Mouse (Mus musculus) heart, embryonic 15.5 days (tissue): Measurements from ENCODE around the gene Fam240a. TPM values are rescaled to one million over a fixed set of nuclear protein-coding genes. Genes with fewer than 3 reads are reported as not detected.

ENCODE experiments used
- ATAC-seq: fragments of 200-750 bp; cut with Nextera tagmentation; replicated peaks from 2 replicates; pipeline ENCODE4 v1.8.0; 2017; ENCODE audit warnings: low read depth, moderate TSS enrichment; ENCODE audit not compliant: insufficient number of reproducible peaks, insufficient read depth, low FRiP score
- H3K27ac ChIP-seq: fragments of 300-500 bp; sonication (generic); 2 replicates; pipeline ENCODE4 v1.5.1; 2015; ENCODE audit warnings: mild to moderate bottlenecking, inconsistent platforms
- H3K27me3 ChIP-seq: fragments of 300-500 bp; sonication (generic); 2 replicates; pipeline ENCODE4 v1.6.1; 2015; ENCODE audit warnings: inconsistent platforms
- H3K36me3 ChIP-seq: fragments of 300-500 bp; sonication (generic); 2 replicates; pipeline ENCODE4 v1.6.1; 2015; ENCODE audit warnings: mild to moderate bottlenecking, inconsistent platforms
- H3K4me1 ChIP-seq: fragments of 300-500 bp; sonication (generic); replicated peaks from 2 replicates; pipeline ENCODE4 v1.6.1; 2015; ENCODE audit warnings: inconsistent platforms
- H3K4me2 ChIP-seq: fragments of 300-500 bp; sonication (generic); 2 replicates; pipeline ENCODE4 v1.6.1; 2015; ENCODE audit warnings: inconsistent platforms, mild to moderate bottlenecking, moderate library complexity
- H3K4me3 ChIP-seq: fragments of 300-500 bp; sonication (generic); 2 replicates; pipeline ENCODE4 v1.5.1; 2015; ENCODE audit warnings: mild to moderate bottlenecking, inconsistent platforms
- H3K9ac ChIP-seq: fragments of 300-500 bp; sonication (generic); 2 replicates; pipeline ENCODE4 v1.6.1; 2015; ENCODE audit warnings: mild to moderate bottlenecking, inconsistent platforms
- H3K9me3 ChIP-seq: fragments of 300-500 bp; sonication (generic); replicated peaks from 2 replicates; pipeline ENCODE4 v1.6.1; 2016; ENCODE audit warnings: inconsistent platforms
- WGBS: fragments of 180-500 bp; shearing (Covaris S2); methylation state at CpG from one replicate; pipeline ENCODE4 v1.1.7; 2015; ENCODE audit warnings: mixed read lengths; 5-methylcytosine and 5-hydroxymethylcytosine counted together
- polyA plus RNA-seq: library from polyadenylated mRNA; unstranded; fragments of >200 nt; fragmentation: Nextera tagmentation; extraction: Ambion mirVana; gene quantifications from 2 replicates; pipeline ENCODE4 v1.2.1, GENCODE M21; 2015

Fam240a gene
- polyA plus RNA-seq, 1 experiment from 2014 or later, result not detected

DNA sequence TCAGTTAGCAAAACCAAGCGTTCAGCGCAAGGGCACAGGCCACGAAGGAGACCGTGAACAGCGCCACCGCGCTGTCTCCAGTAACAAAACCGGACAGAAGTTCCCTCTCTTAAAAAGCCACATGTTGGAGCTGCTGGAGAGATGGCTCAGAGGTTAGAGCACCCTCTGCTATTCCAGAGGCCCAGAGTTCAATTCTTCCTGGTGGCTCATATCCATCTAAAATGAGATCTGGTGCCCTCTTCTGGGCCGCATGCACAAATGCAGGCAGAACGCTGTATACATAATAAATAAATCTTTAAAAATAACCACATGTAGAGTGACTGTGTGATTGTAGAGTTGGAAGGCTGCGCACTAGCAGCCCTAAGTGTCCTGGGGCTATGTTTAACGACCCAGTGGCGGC, 27.6 kb upstream of the Fam240a start:
- no peak overlapping the region for H3K9ac ChIP-seq
- WGBS, result 31% methylated on average over 13 of the region's 13 CpGs
- H3K36me3 ChIP-seq, result no peaks in the 10 kb centered on the region
- peaks cover 21% of the 10 kb centered on the region for H3K4me1 ChIP-seq
- H3K27ac ChIP-seq, result no peak overlapping the region
- peaks cover 25% of the 10 kb centered on the region for H3K27me3 ChIP-seq
- H3K4me2 ChIP-seq, result no peak overlapping the region
- no peak for ATAC-seq
- no peaks in the 10 kb centered on the region for H3K9me3 ChIP-seq
- no peak overlapping the region for H3K4me3 ChIP-seq

- H3K4me3 ChIP-seq, result no peak overlapping the region
- H3K9me3 ChIP-seq, result no peaks in the 10 kb centered on the region
- H3K36me3 ChIP-seq, result no peaks in the 10 kb centered on the region
- H3K27ac ChIP-seq, result no peak overlapping the region
- no peak for ATAC-seq
- H3K4me1 ChIP-seq, result no peaks in the 10 kb centered on the region
- no peak overlapping the region for H3K9ac ChIP-seq
- WGBS, result 66% methylated on average over 12 of the region's 12 CpGs
- no peaks in the 10 kb centered on the region for H3K27me3 ChIP-seq
- H3K4me2 ChIP-seq, result no peak overlapping the region
Measured at GRCm38 (mm10) chr9:110937506-110938490, 21.1 kb upstream of the Fam240a start.

DNA sequence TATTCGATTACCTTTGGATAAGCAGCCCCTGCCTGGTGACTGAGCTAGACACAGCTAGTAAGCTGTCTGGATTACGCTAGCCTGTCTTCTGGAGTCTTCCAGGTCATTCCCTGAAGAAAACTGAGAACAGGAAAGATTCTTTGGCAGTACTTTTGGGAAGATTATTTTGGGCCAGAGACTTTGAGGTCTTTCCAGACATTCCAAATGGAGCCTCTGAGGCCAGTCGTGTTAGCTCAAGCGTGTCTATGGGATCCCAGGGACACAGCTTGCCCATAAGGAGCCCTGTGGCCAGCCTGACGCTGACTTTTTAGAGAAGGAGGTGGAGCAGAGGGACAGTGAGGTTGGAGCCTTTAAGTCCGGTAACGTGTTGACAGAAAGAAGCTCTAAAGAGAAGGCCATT, 19.3 kb upstream of the Fam240a start:
- Histone ChIP-seq H3K9me3 (no peaks in the 10 kb centered on the region), H3K4me2 (no peak overlapping the region), H3K27ac (no peak overlapping the region), H3K36me3 (no peaks in the 10 kb centered on the region), H3K4me1 (no peaks in the 10 kb centered on the region), H3K27me3 (no peaks in the 10 kb centered on the region), H3K4me3 (no peak overlapping the region), H3K9ac (no peak overlapping the region)
- ATAC-seq, result no peak
- 81% methylated on average over 7 of the region's 7 CpGs for WGBS

- Histone ChIP-seq H3K4me1 (no peaks in the 10 kb centered on the region), H3K27me3 (no peaks in the 10 kb centered on the region), H3K9me3 (no peaks in the 10 kb centered on the region), H3K4me3 (no peak overlapping the region), H3K9ac (no peak overlapping the region), H3K27ac (no peak overlapping the region), H3K4me2 (no peak overlapping the region), H3K36me3 (no peaks in the 10 kb centered on the region)
- 73% methylated on average over 12 of the region's 12 CpGs for WGBS
- no peak for ATAC-seq
Measured at GRCm38 (mm10) chr9:110933850-110934437, 17.3 kb upstream of the Fam240a start.

DNA sequence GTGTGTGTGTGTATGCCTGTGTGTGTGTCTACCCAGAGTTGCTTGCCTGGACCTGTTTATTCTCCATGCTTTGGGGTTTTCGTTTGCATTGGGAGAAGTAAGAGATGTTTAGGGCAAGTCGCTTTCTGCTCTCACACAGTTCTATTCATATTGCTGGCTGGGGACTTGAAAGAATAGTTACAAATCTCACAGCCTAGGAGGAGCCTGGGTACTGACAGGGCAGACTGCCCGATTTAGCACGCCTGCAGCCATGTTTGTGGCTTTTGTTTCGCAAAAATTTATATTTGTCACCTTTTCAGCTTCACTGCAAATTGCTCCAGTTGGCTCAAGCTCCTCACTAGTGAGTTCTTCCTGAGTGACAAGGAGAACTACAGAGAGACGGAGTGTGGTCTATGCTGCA, 14.9 kb upstream of the Fam240a start:
- Histone ChIP-seq H3K9me3 (no peaks in the 10 kb centered on the region), H3K4me3 (no peak overlapping the region), H3K36me3 (no peaks in the 10 kb centered on the region), H3K4me2 (no peak overlapping the region), H3K4me1 (no peaks in the 10 kb centered on the region), H3K27me3 (no peaks in the 10 kb centered on the region), H3K27ac (no peak overlapping the region), H3K9ac (no peak overlapping the region)
- ATAC-seq, result no peak
- 78% methylated on average over 6 of the region's 6 CpGs for WGBS

DNA sequence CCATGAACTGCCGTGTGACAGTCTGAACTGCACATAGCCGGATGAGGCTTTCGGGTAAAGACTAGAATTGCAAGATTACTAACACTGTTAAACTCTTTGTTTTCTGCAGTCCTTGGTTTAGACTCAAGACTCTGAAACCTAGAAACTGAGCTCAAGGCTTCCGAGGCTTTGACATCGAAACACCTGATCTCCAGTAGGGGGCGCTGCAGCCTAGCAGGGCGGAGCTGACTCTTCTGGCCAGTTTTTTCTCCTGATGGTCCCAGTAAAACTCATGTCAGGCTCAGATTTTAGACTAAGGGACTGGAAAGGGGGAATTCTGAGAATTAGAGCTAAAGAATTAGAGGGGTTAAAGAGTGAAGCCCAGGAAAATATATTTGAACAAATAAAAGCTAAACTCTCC, 6.1 kb upstream of the Fam240a start:
- 13% methylated on average over 7 of the region's 7 CpGs for WGBS
- H3K4me1 ChIP-seq, result no peaks in the 10 kb centered on the region
- no peak overlapping the region for H3K4me2 ChIP-seq
- no peaks in the 10 kb centered on the region for H3K9me3 ChIP-seq
- H3K27ac ChIP-seq, result no peak overlapping the region
- ATAC-seq, result no peak
- H3K27me3 ChIP-seq, result no peaks in the 10 kb centered on the region
- no peak overlapping the region for H3K9ac ChIP-seq
- H3K36me3 ChIP-seq, result no peaks in the 10 kb centered on the region
- H3K4me3 ChIP-seq, result no peak overlapping the region

DNA sequence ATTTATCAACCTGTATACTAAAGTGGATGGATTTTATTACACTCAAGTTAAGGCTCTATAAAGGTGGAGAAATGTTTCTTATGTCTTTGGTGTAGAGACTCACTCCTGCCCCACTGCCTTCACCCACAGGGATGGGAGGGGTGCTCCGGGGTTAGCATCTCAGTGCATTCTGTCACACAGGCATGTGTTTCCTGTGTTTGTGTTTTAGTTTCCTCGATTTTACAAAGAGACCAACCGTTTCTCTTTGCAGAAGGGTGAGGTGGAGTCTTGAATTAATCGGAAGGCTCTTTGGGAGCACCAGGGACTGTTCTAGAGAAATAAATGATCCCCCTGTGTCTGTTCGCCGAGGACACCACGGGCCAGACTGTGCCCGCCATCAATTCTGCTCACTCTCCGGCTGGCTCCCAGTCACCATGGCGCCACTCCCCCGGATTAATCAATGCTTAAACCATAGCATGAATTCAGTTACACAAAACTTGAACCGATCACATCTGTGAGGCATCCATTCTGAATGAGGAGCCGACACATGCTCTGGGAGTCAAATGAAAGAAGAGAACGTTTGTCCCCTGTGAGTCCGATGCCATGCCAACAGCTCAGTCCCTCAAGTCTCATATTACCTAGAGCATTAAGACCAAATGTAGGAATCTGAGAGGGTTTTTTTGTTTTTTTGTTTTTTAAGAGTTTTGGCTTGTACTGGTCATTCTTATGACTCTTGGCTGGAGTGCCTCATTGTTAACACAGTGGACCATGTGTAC, 4.2 kb upstream of the Fam240a start:
- WGBS, result 66% methylated on average over 15 of the region's 15 CpGs
- Histone ChIP-seq H3K4me3 (no peak overlapping the region), H3K9ac (no peak overlapping the region), H3K27me3 (no peaks in the 10 kb centered on the region; the same call in 1 of the 2 replicates), H3K4me1 (no peaks in the 10 kb centered on the region), H3K27ac (no peak overlapping the region), H3K4me2 (no peak overlapping the region), H3K9me3 (no peaks in the 10 kb centered on the region), H3K36me3 (no peaks in the 10 kb centered on the region)
- ATAC-seq, result no peak

GRCm38 (mm10) chr9:110915466-110915865, 1.2 kb downstream of the Fam240a start:
- Histone ChIP-seq H3K4me1 (no peaks in the 10 kb centered on the region), H3K4me3 (no peak overlapping the region), H3K27me3 (no peaks in the 10 kb centered on the region; the same call in 1 of the 2 replicates), H3K9ac (no peak overlapping the region), H3K27ac (no peak overlapping the region), H3K4me2 (no peak overlapping the region), H3K9me3 (no peaks in the 10 kb centered on the region), H3K36me3 (no peaks in the 10 kb centered on the region)
- 58% methylated on average over 8 of the region's 8 CpGs for WGBS
- ATAC-seq, result no peak

- H3K27me3 ChIP-seq, result no peaks in the 10 kb centered on the region; the same call in 1 of the 2 replicates
- H3K4me2 ChIP-seq, result no peak overlapping the region
- no peak for ATAC-seq
- H3K36me3 ChIP-seq, result no peaks in the 10 kb centered on the region
- no peak overlapping the region for H3K4me3 ChIP-seq
- 44% methylated on average over 21 of the region's 21 CpGs for WGBS
- H3K4me1 ChIP-seq, result no peaks in the 10 kb centered on the region
- no peak overlapping the region for H3K9ac ChIP-seq
- no peak overlapping the region for H3K27ac ChIP-seq
- no peaks in the 10 kb centered on the region for H3K9me3 ChIP-seq
Measured at GRCm38 (mm10) chr9:110914631-110915236, 1.9 kb downstream of the Fam240a start.

- Histone ChIP-seq H3K4me3 (no peak overlapping the region), H3K27ac (no peak overlapping the region), H3K4me1 (no peaks in the 10 kb centered on the region), H3K36me3 (no peaks in the 10 kb centered on the region), H3K9me3 (no peaks in the 10 kb centered on the region), H3K4me2 (no peak overlapping the region), H3K27me3 (no peaks in the 10 kb centered on the region), H3K9ac (no peak overlapping the region)
- ATAC-seq, result no peak
- WGBS, result 70% methylated on average over 6 of the region's 6 CpGs
Measured at GRCm38 (mm10) chr9:110909371-110909967, 7.2 kb downstream of the Fam240a start.

DNA sequence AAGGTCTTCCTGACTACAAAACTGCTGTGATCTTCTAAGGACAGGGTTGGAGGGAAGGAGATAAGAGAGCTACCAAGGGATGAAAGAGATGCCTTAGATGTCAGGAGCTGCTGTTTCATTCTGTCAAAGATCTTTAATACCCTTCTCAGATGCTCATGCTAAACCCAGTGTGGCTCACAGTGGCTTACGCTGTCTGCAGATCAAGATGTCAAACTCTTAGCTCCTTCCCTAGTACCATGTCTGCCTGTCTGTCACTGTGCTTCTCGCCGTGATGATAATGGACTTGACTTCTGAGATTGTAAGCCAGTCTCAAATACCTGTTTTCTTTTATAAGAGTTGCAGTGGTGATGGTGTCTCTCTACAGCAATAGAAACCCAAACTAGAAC, 8.0 kb downstream of the Fam240a start:
- H3K36me3 ChIP-seq, result no peaks in the 10 kb centered on the region
- no peaks in the 10 kb centered on the region for H3K27me3 ChIP-seq
- H3K9me3 ChIP-seq, result no peaks in the 10 kb centered on the region
- 87% methylated on average over 3 of the region's 3 CpGs for WGBS
- no peak for ATAC-seq
- H3K4me3 ChIP-seq, result no peak overlapping the region
- no peak overlapping the region for H3K9ac ChIP-seq
- H3K4me1 ChIP-seq, result no peaks in the 10 kb centered on the region
- no peak overlapping the region for H3K4me2 ChIP-seq
- H3K27ac ChIP-seq, result no peak overlapping the region
